ENCODE assay signal across 24 mouse cellular contexts in the genomic region with DNA sequence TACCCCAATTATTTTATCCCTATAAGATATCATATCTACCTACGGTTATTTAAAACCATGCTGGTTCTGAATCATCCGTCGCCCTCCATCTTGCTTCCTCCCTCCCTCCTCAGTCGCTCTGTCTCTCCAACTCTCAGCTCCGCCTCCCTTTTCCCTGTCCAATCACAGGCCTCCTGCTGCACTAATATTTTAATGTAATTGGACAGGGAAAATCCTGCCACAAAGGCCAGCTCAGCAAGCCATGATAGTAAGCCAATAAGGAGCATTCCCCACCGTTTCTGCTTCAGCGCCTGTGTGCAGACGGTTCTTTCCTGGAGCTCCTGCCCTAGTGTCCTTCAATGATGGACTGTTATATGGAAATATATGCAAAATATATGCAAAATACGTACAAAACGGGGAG. TPM values are rescaled to one million over a fixed set of nuclear protein-coding genes. Genes with fewer than 3 reads are reported as not detected.
DNase-seq lines count a peak whose midpoint lies in the region; ATAC-seq lines count a peak whose summit lies in the region.
"Had no signal": no experiment of that assay in that cellular context is flagged by ENCODE, and none has a peak within 500 bp of the region (broad histone marks: within the 10 kb centered on the region; RNA-seq: fewer than 3 reads in every experiment).

No protein-coding gene starts in this region.

- no peak for DNase-seq in liver
- DNase-seq in midbrain, embryonic 11.5 days (ENCODE audit: low spot score, missing footprints), result no peak
- peak; percentile 88 for DNase-seq in ZHBTc4 (ENCODE audit: low read depth, low spot score)
- DNase-seq in embryo, embryonic 11 days, result no peak
- no peak for DNase-seq in heart, postnatal 14 days
- DNase-seq: adrenal gland, adult 2 months; adrenal gland, postnatal 14 days; cerebellum, adult 11 months; cerebellum, adult 8-10 months; cerebellum, postnatal 10 days; cerebellum, postnatal 36 days; forebrain, postnatal 0 days; gastrocnemius, adult 2 months; gastrocnemius, postnatal 14 days; heart, adult 11 months; heart, postnatal 36 days had no signal

- H3K27ac ChIP-seq in liver, embryonic 12.5 days, result peak overlapping the region; percentile 65
- no peak overlapping the region for H3K27ac ChIP-seq in midbrain, embryonic 13.5 days
- no peak overlapping the region for H3K27ac ChIP-seq in midbrain, embryonic 11.5 days (ENCODE audit: low read depth, low read length)
- H3K27ac ChIP-seq: gastrocnemius, adult 2 months; hindbrain, embryonic 10.5 days; hindbrain, embryonic 13.5 days had no signal

- H3K4me2 ChIP-seq in liver, embryonic 12.5 days, result no peak overlapping the region
- no peak overlapping the region for H3K4me2 ChIP-seq in midbrain, embryonic 13.5 days (replicated peaks)
- no peak overlapping the region for H3K4me2 ChIP-seq in midbrain, embryonic 11.5 days
- H3K4me2 ChIP-seq: heart, embryonic 11.5 days; hindbrain, embryonic 13.5 days had no signal

- H3K36me3 ChIP-seq in liver, embryonic 12.5 days, result peaks cover 64% of the 10 kb centered on the region
- H3K36me3 ChIP-seq in midbrain, embryonic 13.5 days, result peaks cover 4% of the 10 kb centered on the region; the same call in 1 of the 2 replicates
- H3K36me3 ChIP-seq in midbrain, embryonic 11.5 days (ENCODE audit: control insufficient read depth, insufficient read depth, low read length), result peaks cover 3% of the 10 kb centered on the region; the same call in 1 of the 2 replicates
- H3K36me3 ChIP-seq: hindbrain, embryonic 13.5 days had no signal

- WGBS in liver, embryonic 12.5 days (ENCODE audit: insufficient replicate concordance), result 88% methylated on average over 10 of the region's 10 CpGs
- 89% methylated on average over 10 of the region's 10 CpGs for WGBS in midbrain, embryonic 13.5 days
- WGBS in midbrain, embryonic 11.5 days, result 89% methylated on average over 10 of the region's 10 CpGs

- H3K9ac ChIP-seq in liver, embryonic 12.5 days, result no peak overlapping the region
- H3K9ac ChIP-seq in midbrain, embryonic 13.5 days (replicated peaks), result no peak overlapping the region
- no peak overlapping the region for H3K9ac ChIP-seq in midbrain, embryonic 11.5 days (ENCODE audit: low read length)
- H3K9ac ChIP-seq: forebrain, postnatal 0 days; hindbrain, embryonic 13.5 days had no signal

- no peaks in the 10 kb centered on the region for H3K9me3 ChIP-seq in liver, embryonic 12.5 days (replicated peaks)
- no peaks in the 10 kb centered on the region for H3K9me3 ChIP-seq in midbrain, embryonic 13.5 days
- H3K9me3 ChIP-seq in midbrain, embryonic 11.5 days (ENCODE audit: control insufficient read depth, low read length), result no peaks in the 10 kb centered on the region
- H3K9me3 ChIP-seq: hindbrain, embryonic 10.5 days; hindbrain, embryonic 13.5 days had no signal

- no peaks in the 10 kb centered on the region for H3K27me3 ChIP-seq in liver, embryonic 12.5 days (replicated peaks)
- no peaks in the 10 kb centered on the region for H3K27me3 ChIP-seq in midbrain, embryonic 13.5 days
- no peaks in the 10 kb centered on the region for H3K27me3 ChIP-seq in midbrain, embryonic 11.5 days (ENCODE audit: control insufficient read depth, insufficient read depth, low read length)
- H3K27me3 ChIP-seq: hindbrain, embryonic 13.5 days had no signal

- no peak for ATAC-seq in liver, embryonic 12.5 days
- ATAC-seq in midbrain, embryonic 13.5 days, result 0 out of 2 replicates have a peak, but pooled peaks have one; percentile 4
- ATAC-seq in midbrain, embryonic 11.5 days (ENCODE audit: low FRiP score), result no peak
- ATAC-seq in inflammation-experienced regulatory T-cells, adult 6 months, result no peak
- ATAC-seq: forebrain, embryonic 14.5 days; forebrain, postnatal 0 days; hindbrain, embryonic 16.5 days had no signal

- H3K4me3 ChIP-seq in liver, embryonic 12.5 days, result no peak overlapping the region
- no peak overlapping the region for H3K4me3 ChIP-seq in midbrain, embryonic 13.5 days (replicated peaks)
- H3K4me3 ChIP-seq in midbrain, embryonic 11.5 days (ENCODE audit: low read depth, low read length), result no peak overlapping the region
- H3K4me3 ChIP-seq: gastrocnemius, adult 2 months; hindbrain, embryonic 10.5 days; hindbrain, embryonic 13.5 days had no signal

- H3K4me1 ChIP-seq in liver, embryonic 12.5 days, result peaks cover 80% of the 10 kb centered on the region
- 0 out of 2 replicates have a peak, but pooled peaks cover 4% of the 10 kb centered on the region for H3K4me1 ChIP-seq in midbrain, embryonic 13.5 days (replicated peaks)
- H3K4me1 ChIP-seq in midbrain, embryonic 11.5 days (ENCODE audit: control insufficient read depth, insufficient read depth, low read length), result no peaks in the 10 kb centered on the region
- H3K4me1 ChIP-seq: hindbrain, embryonic 10.5 days; hindbrain, embryonic 13.5 days had no signal

- intact Hi-C loops in heart, postnatal 14 days (cut with DNase I), result no loop called here

RNA-seq across cellular contexts. Expression of gene Prim2, which starts 47.8 kb away (rescaled TPM):
- polyA plus RNA-seq in liver, embryonic 12.5 days (2016; fragmentation: Nextera tagmentation; extraction: Ambion mirVana), result 49.2 and 50.0 TPM in 2 replicates
- 27.7 and 29.9 TPM in 2 replicates for polyA plus RNA-seq in midbrain, embryonic 13.5 days (2015; fragmentation: Nextera tagmentation; extraction: Ambion mirVana)
- 55.0 and 57.7 TPM in 2 replicates for polyA plus RNA-seq in midbrain, embryonic 11.5 days (2014; fragmentation: Nextera tagmentation; extraction: Ambion mirVana)
- polyA plus RNA-seq in inflammation-experienced regulatory T-cells, adult 6 months (2017; shearing (Covaris generic)), result 10 to 100 TPM; 19.3 to 43.6 (median 26.0) TPM
- 1 to 10 TPM; 2.9 to 4.3 TPM for total RNA-seq in heart, postnatal 14 days (2021)
